Mouse (Mus musculus) kidney, postnatal 4 days (tissue): ENCODE data around the gene Insyn1.

Experiments used
- DNase-seq, 2 experiments: peaks; one replicate each; pipeline ENCODE4 v3.0.0; 2021; ENCODE audit warnings: mixed read lengths in 2 of 2

Insyn1 gene

GRCm38 (mm10) chr9:58489133-58489864 is 896 bp downstream of the Insyn1 start:
- peak; percentile 44 to 64 for DNase-seq

DNA sequence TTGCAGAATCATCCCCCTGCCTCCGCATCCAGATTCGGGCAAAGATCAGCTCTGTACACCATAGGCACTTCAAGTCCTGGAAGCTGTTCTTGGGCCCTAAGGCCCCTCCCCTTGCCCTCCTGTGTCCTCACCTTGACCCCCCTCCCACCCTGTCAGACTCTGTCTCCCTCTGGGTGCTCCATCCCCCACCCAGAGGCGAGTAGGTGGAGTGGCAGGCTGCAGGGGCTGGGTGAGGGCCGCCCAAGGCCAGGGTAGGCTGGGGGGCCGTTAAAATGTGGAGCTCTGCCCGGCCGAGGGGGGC is 1.4 kb downstream of the Insyn1 start:
- no peak for DNase-seq

GRCm38 (mm10) chr9:58490391-58490790 is 2.0 kb downstream of the Insyn1 start:
- no peak for DNase-seq

GRCm38 (mm10) chr9:58495035-58495434 is 6.6 kb downstream of the Insyn1 start:
- DNase-seq: no peak

DNA sequence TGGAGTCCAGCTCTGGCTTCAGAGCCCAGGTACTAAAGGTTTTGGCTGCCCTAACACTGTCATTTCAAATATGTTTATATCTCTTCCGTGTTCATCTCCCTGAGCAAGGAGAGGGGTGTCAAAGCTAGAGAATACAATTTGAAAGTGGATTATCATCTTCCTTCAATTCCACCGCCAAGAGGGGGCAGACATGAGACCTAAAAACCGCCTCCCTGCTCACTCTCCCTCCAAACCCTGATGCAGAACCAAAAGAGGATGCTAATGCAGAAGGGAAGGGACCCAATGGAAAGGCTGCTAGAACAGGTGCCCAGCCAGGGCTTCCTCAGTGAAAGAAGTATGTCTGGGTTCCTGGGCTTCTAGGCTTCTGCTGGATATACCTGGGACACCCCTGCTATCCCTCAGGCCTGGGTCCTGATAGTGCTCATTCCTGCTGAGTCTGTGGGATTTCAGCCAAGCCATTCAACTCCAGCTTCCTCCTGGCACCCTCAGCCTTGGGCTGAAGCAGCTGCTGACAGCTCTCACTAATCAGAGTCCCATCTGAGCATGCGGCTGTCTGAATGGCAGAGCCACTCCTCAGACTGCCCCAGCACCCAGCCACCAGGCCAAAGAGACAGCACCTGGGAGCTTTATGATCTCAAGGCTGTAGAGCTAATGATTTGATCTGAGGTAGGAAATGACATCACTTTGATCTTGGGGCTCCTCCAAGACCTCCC is 8.2 kb downstream of the Insyn1 start:
- DNase-seq: peak; percentile 39 to 40

GRCm38 (mm10) chr9:58497942-58498341 is 9.5 kb downstream of the Insyn1 start:
- DNase-seq: no peak

GRCm38 (mm10) chr9:58500946-58501345 is 12.5 kb downstream of the Insyn1 start:
- no peak for DNase-seq

GRCm38 (mm10) chr9:58507216-58508005 is 19.0 kb downstream of the Insyn1 start:
- DNase-seq: no peak

GRCm38 (mm10) chr9:58510452-58510851 is 22.0 kb downstream of the Insyn1 start:
- no peak for DNase-seq

GRCm38 (mm10) chr9:58513749-58514148 is 25.3 kb downstream of the Insyn1 start:
- peak in 1 of 2 experiments; percentile 31 for DNase-seq

- DNase-seq: no peak
Measured at GRCm38 (mm10) chr9:58516480-58516879, 28.1 kb downstream of the Insyn1 start.

DNA sequence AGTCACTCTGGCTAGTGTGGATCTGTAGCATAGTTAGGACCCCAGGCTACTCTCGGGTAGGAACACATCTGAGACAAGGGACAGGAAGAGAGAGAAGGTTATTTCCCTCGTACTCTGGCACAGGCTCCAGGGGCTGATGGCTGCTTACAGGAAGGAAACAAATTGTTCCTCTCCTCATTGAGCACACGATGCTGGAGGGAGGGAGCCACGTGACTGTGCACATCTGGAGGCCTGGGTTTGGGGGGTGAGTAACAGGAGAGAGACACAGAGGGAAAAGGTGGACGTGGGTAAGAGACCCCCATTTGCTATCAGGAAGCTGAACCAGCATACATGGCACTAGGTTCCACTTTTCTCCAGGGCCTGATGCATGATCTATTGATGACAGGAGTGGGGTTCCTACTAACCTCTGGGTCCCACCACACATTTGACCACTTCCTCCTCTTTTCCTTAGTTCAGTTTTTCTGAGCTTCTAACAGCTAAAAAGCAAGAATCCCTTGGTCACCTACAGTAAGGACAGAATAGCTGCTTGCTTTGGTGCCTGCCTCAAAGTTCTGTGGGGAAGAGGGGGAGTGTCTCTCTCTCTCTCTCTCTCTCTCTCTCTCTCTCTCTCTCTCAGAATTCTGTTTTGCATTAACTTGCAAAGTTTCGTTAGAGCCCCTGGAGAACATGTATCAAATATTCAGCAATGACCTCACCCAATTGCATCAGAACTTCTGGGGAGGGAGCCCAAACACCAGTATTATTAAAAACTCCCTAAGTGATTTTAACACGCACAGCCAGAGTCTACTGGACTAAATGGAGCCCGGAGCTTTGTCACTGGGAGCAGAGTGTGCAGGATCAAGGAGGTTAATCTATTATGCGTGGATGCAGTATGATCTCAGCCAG is 29.7 kb downstream of the Insyn1 start:
- no peak for DNase-seq

- DNase-seq: no peak
Measured at GRCm38 (mm10) chr9:58519953-58520352, 31.6 kb downstream of the Insyn1 start.

DNA sequence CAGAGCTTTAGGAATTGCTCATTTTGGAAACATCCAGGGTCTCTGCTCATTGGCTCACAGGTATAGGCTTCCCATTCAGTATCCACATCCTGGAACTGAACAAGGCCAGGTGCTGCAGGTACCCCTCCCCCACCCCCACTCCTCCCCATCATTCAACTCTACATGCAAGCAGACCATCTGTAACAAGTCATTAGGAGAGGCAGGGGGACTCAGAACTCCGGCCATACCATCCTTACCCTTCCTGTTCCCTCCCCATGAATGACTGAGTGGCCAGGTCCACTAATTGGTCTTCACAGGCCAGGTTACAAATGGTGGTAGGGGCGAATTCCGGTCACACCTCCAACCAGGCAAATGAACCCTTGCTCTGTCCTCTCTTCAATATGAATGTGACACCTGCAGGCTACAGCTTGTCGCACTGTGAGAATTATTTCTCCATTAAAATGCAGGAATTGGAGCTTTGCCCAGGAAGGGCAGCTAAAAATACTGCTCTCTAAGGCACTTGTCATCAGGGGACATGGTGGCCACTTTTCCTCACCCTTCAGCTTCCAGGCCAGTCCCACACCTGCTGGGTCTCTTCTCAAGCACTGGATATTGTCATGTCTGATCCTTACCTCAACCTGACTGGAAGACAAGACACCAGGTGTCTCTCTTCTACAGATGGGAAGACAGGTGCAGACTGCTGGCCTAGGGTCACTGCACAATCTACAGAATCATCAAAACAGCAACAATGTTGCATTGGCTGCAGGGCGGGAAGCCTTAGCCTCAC is 32.6 kb downstream of the Insyn1 start:
- no peak for DNase-seq

GRCm38 (mm10) chr9:58521883-58522423 is 33.5 kb downstream of the Insyn1 start:
- no peak for DNase-seq

DNA sequence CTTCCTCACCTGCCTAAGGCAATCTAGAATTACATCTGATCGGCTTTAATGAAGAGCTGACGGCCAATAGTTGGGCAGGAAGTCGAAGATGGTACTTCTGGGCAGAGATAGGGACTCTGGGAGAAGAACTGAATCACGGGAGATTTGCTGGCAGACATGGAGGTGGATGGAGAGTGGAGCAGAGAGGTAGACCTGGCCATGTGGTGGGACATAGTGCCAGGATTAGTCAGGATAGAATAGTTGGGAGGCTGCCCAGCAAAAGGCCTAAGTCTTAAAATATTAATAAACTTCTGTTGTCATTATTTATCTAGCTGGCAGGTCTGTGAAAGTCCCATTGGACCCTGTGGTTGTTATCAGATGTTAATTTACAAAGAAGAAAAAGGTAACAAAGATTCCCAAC is 36.7 kb downstream of the Insyn1 start:
- no peak for DNase-seq

GRCm38 (mm10) chr9:58527841-58528240 is 39.4 kb downstream of the Insyn1 start:
- DNase-seq: peak in 1 of 2 experiments; percentile 34

GRCm38 (mm10) chr9:58530407-58530806 is 42.0 kb downstream of the Insyn1 start:
- no peak for DNase-seq

DNA sequence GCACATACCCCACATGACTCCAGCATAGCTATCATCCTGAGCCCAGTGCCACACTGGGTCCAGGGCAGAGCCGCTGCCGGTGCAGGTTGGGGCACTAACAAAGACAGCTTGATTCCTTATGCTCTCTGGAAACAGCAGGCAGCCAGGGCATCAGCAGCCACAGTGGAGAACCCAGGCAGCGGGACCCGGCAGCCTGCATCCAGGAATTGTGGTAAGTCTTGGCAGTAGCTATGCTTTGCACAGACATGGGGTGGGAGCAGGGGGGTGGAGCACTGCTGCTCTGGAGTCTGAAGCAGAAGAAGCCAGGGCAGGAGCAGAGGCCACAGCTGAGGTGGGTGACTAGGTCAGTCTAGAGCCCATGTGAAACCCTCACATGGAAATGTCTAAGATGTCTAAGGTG is 43.8 kb downstream of the Insyn1 start:
- DNase-seq: no peak

DNA sequence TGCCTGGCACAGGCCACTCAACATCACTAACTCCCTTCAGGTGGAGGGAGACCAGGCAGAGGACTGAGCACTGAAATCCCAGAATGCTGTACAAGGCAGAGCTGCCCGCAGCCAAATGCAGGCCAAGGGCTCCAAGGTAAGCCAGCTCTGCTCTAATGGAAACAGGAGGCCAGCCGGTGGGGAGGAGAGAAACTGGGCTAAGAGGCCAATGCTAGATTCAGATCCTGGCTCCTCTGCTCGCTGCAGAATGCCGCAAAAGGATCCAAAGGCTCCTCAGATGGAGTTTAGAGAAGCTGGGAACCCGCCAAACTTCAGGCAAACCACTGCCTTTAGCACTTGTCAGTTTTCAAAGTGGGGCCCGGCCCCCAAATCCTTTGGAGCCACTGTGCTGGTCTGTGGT is 44.9 kb downstream of the Insyn1 start:
- DNase-seq: no peak

DNA sequence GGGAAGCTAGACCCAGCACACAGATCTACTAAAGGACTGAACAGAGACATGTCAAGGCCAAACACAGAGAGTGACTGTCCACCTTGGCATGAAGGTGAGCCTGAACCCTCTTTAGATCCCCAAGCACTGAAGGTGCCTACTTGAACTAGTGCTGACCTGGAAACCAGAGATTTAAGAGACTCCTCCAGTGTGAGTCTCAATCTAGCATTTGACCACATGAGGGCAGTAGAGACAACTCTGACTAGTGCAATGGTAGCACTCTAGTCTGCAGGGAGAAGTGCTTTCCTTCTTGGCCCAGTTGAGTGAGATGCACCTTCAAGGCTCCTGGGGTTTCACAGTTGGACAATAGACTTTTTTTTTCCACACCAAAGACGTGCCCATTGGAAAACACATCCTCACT is 46.4 kb downstream of the Insyn1 start:
- DNase-seq: peak; percentile 40 to 61
